8 mouse cellular contexts compared by ENCODE assay signal in the genomic region with DNA sequence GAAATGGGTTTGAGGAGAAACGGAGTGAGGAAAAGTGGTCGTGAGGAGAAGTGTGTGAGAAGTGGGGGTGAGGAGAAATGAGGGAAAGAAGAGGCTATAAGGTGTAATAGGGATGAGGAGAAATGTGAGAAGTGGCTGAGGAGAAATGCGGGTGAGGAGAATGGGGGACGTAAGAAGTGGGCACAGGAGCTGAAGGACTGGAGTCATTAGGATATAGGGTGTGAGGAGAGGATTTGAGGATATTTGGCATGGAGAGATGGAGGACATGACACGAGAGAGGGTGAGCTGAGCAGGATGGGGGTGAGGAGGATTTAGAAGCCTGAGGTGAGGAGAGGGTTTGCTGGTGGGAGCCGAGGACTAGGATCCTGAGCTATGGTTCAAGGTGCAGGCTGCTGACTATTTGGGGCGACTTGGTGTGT. TPM values are rescaled to one million over a fixed set of nuclear protein-coding genes. Genes with fewer than 3 reads are reported as not detected.
DNase-seq lines count a peak whose midpoint lies in the region; ATAC-seq and TF ChIP-seq lines count a peak whose summit lies in the region.

No protein-coding gene starts in this region.

- 30% methylated on average over 7 of the region's 7 CpGs for WGBS in heart, adult 2 months
- 16% methylated on average over 7 of the region's 7 CpGs for WGBS in heart, postnatal 0 days
- 36% methylated on average over 7 of the region's 7 CpGs for WGBS in liver, postnatal 0 days (ENCODE audit: insufficient replicate concordance)

- intact Hi-C loops in heart, adult 2 months (cut with DNase I) = loop anchor here (5.0 kb wide), 2 partner anchors 58 to 208 kb away; a partner anchor contains a TSS

- ATAC-seq in heart, postnatal 0 days (ENCODE audit: insufficient read depth, low read depth) = no peak
- no peak for ATAC-seq in liver, postnatal 0 days

- peak overlapping the region; percentile 48 for H3K4me3 ChIP-seq in heart, adult 2 months
- peak overlapping the region; percentile 56 for H3K4me3 ChIP-seq in ES-Bruce4 (ENCODE audit: low read depth, low read length)
- H3K4me3 ChIP-seq in heart, postnatal 0 days (ENCODE audit: low read depth, low read length) = peak overlapping the region; percentile 78
- peak overlapping the region; percentile 37 for H3K4me3 ChIP-seq in liver, postnatal 0 days (ENCODE audit: low read depth, low read length)

- H3K27ac ChIP-seq in heart, adult 2 months = peak overlapping the region; percentile 75
- no peak overlapping the region for H3K27ac ChIP-seq in ES-Bruce4 (ENCODE audit: insufficient read depth, low read length)
- H3K27ac ChIP-seq in heart, postnatal 0 days (ENCODE audit: low read depth) = peak overlapping the region; percentile 78
- H3K27ac ChIP-seq in liver, postnatal 0 days (ENCODE audit: low read depth) = no peak overlapping the region

- peaks cover 4% of the 10 kb centered on the region for H3K4me1 ChIP-seq in heart, adult 2 months (ENCODE audit: control insufficient read depth, insufficient read depth, low read length)
- H3K4me1 ChIP-seq in ES-Bruce4 (ENCODE audit: control insufficient read depth, insufficient read depth, low read length) = no peaks in the 10 kb centered on the region
- H3K4me1 ChIP-seq in heart, postnatal 0 days (ENCODE audit: control insufficient read depth, insufficient read depth) = peaks cover 32% of the 10 kb centered on the region
- H3K4me1 ChIP-seq in liver, postnatal 0 days (ENCODE audit: insufficient read depth) = peaks cover 5% of the 10 kb centered on the region; the same call in 1 of the 2 replicates

- H3K27me3 ChIP-seq in heart, adult 2 months (ENCODE audit: control insufficient read depth, insufficient read depth, low read length) = no peaks in the 10 kb centered on the region
- H3K27me3 ChIP-seq in ES-Bruce4 (ENCODE audit: control insufficient read depth, insufficient read depth, low read length, poor library complexity, severe bottlenecking) = no peaks in the 10 kb centered on the region; the same call in none of the 2 replicates
- H3K27me3 ChIP-seq in heart, postnatal 0 days (ENCODE audit: control insufficient read depth, insufficient read depth, low read length) = no peaks in the 10 kb centered on the region
- peaks cover 10% of the 10 kb centered on the region for H3K27me3 ChIP-seq in liver, postnatal 0 days (ENCODE audit: insufficient read depth, low read length)

- peaks cover 3% of the 10 kb centered on the region; the same call in 1 of the 2 replicates for H3K36me3 ChIP-seq in heart, adult 2 months (ENCODE audit: control insufficient read depth, insufficient read depth, low read length)
- no peaks in the 10 kb centered on the region for H3K36me3 ChIP-seq in ES-Bruce4 (ENCODE audit: control insufficient read depth, insufficient read depth, low read length, poor library complexity, severe bottlenecking)
- no peaks in the 10 kb centered on the region for H3K36me3 ChIP-seq in heart, postnatal 0 days (replicated peaks; ENCODE audit: control insufficient read depth, insufficient read depth, low read length)
- no peaks in the 10 kb centered on the region for H3K36me3 ChIP-seq in liver, postnatal 0 days (replicated peaks; ENCODE audit: insufficient read depth, low read length)

- peaks cover 3% of the 10 kb centered on the region; the same call in 1 of the 2 replicates for H3K9me3 ChIP-seq in ES-Bruce4 (replicated peaks; ENCODE audit: control insufficient read depth, insufficient read depth, low read length, poor library complexity, severe bottlenecking)
- H3K9me3 ChIP-seq in heart, postnatal 0 days (replicated peaks; ENCODE audit: control insufficient read depth, low read length) = no peaks in the 10 kb centered on the region
- no peaks in the 10 kb centered on the region for H3K9me3 ChIP-seq in liver, postnatal 0 days (ENCODE audit: low read length)

- no peak for DNase-seq in heart, adult 2 months
- no peak for DNase-seq in heart, adult 11 months
- DNase-seq in heart, postnatal 0 days (ENCODE audit: low spot score) = no peak
- DNase-seq in liver, postnatal 0 days = no peak
- no peak for DNase-seq in right cerebral cortex, postnatal 14 days
- no peak for DNase-seq in cerebellum, adult 11 months
- DNase-seq in layer of hippocampus, adult 18-20 months (ENCODE audit: low spot score in 2 of 2) = no peak

- H3K79me2 ChIP-seq in heart, adult 2 months (replicated peaks; ENCODE audit: control insufficient read depth, insufficient read depth, low read length) = no peaks in the 10 kb centered on the region

- TF ChIP-seq POLR2A in heart, adult 2 months (IDR thresholded peaks at IDR 0.05; ENCODE audit: insufficient read depth, low read depth, low read length) = no peak
- no peak for TF ChIP-seq POLR2A in ES-Bruce4 (IDR thresholded peaks at IDR 0.05; ENCODE audit: insufficient read depth, low read length)

- no peak for TF ChIP-seq CTCF in heart, adult 2 months (IDR thresholded peaks at IDR 0.05)
- TF ChIP-seq CTCF in ES-Bruce4 (IDR thresholded peaks at IDR 0.05; ENCODE audit: low read depth, low read length) = no peak
- no peak for TF ChIP-seq CTCF in heart, postnatal 0 days (IDR thresholded peaks at IDR 0.05; ENCODE audit: low read depth)
- TF ChIP-seq CTCF in liver, postnatal 0 days (IDR thresholded peaks at IDR 0.05; ENCODE audit: low read depth) = no peak

- no peak for TF ChIP-seq EP300 in heart, adult 2 months (IDR thresholded peaks at IDR 0.05; ENCODE audit: insufficient read depth, low read depth, low read length)
- TF ChIP-seq EP300 in ES-Bruce4 (IDR thresholded peaks at IDR 0.05; ENCODE audit: insufficient read depth, low read depth, low read length) = no peak
- no peak for TF ChIP-seq EP300 in heart, postnatal 0 days (IDR thresholded peaks at IDR 0.05; ENCODE audit: low read depth)
- no peak for TF ChIP-seq EP300 in liver, postnatal 0 days (IDR thresholded peaks at IDR 0.05; ENCODE audit: low read depth)

- peak overlapping the region; percentile 86 for H3K4me2 ChIP-seq in heart, postnatal 0 days (ENCODE audit: low read depth, low read length)
- peak overlapping the region; percentile 70 for H3K4me2 ChIP-seq in liver, postnatal 0 days (ENCODE audit: low read depth, low read length)

- peak overlapping the region; percentile 74 for H3K9ac ChIP-seq in heart, adult 2 months (ENCODE audit: low read depth, low read length)
- 0 out of 2 replicates have a peak overlapping the region, but pooled peaks have one; percentile 18 for H3K9ac ChIP-seq in ES-Bruce4 (ENCODE audit: low read depth, poor library complexity, severe bottlenecking)
- H3K9ac ChIP-seq in heart, postnatal 0 days (replicated peaks; ENCODE audit: low read depth, low read length) = peak overlapping the region; percentile 64
- H3K9ac ChIP-seq in liver, postnatal 0 days (replicated peaks) = no peak overlapping the region

RNA-seq across cellular contexts. Expression of a gene that starts 0.5 kb away (rescaled TPM):
- total RNA-seq in heart, adult 2 months (2021) = 100 to 1,000 TPM; 177 to 189 TPM
- 52.7 and 117 TPM in 2 replicates for polyA plus RNA-seq in heart, adult 2 months (2012; rRNA removed)
- 3.0 and 6.5 TPM in 2 replicates for polyA plus RNA-seq in ES-Bruce4 (2011; ENCODE audit: insufficient read depth, insufficient read length, low read depth, missing spikeins)
- total RNA-seq in heart, postnatal 0 days (2014; rRNA removed; ENCODE audit: low replicate concordance) = 153 and 221 TPM in 2 replicates
- 609 and 675 TPM in 2 replicates for polyA plus RNA-seq in heart, postnatal 0 days (2015; fragmentation: Nextera tagmentation; extraction: Ambion mirVana)
- polyA plus RNA-seq in liver, postnatal 0 days (2015; fragmentation: Nextera tagmentation; extraction: Ambion mirVana) = 1.2 and 4.0 TPM in 2 replicates
- total RNA-seq in layer of hippocampus, adult 18-20 months (2021) = 1 to 10 TPM in 1 of 2 experiments, under 1 TPM in 1; 0.61 to 2.0 TPM

RNA-seq across cellular contexts. Expression of a gene that starts 0.6 kb away (rescaled TPM):
- not detected for total RNA-seq in heart, adult 2 months (2021)
- polyA plus RNA-seq in heart, adult 2 months (2012; rRNA removed) = not detected in 2 replicates
- not detected in 2 replicates for polyA plus RNA-seq in ES-Bruce4 (2011; ENCODE audit: insufficient read depth, insufficient read length, low read depth, missing spikeins)
- total RNA-seq in heart, postnatal 0 days (2014; rRNA removed; ENCODE audit: low replicate concordance) = not detected in 2 replicates
- polyA plus RNA-seq in heart, postnatal 0 days (2015; fragmentation: Nextera tagmentation; extraction: Ambion mirVana) = not detected in 2 replicates
- not detected in 2 replicates for polyA plus RNA-seq in liver, postnatal 0 days (2015; fragmentation: Nextera tagmentation; extraction: Ambion mirVana)
- total RNA-seq in layer of hippocampus, adult 18-20 months (2021) = not detected

RNA-seq across cellular contexts. Expression of a gene that starts 55.5 kb away (rescaled TPM):
- total RNA-seq in heart, adult 2 months (2021) = 100 to 1,000 TPM; 203 to 226 TPM
- polyA plus RNA-seq in heart, adult 2 months (2012; rRNA removed) = 70.9 and 127 TPM in 2 replicates
- 84.5 and 87.2 TPM in 2 replicates for polyA plus RNA-seq in ES-Bruce4 (2011; ENCODE audit: insufficient read depth, insufficient read length, low read depth, missing spikeins)
- total RNA-seq in heart, postnatal 0 days (2014; rRNA removed; ENCODE audit: low replicate concordance) = 118 and 147 TPM in 2 replicates
- polyA plus RNA-seq in heart, postnatal 0 days (2015; fragmentation: Nextera tagmentation; extraction: Ambion mirVana) = 120 and 134 TPM in 2 replicates
- polyA plus RNA-seq in liver, postnatal 0 days (2015; fragmentation: Nextera tagmentation; extraction: Ambion mirVana) = 34.3 and 37.8 TPM in 2 replicates
- total RNA-seq in layer of hippocampus, adult 18-20 months (2021) = 10 to 100 TPM; 52.1 to 57.7 TPM

Comparison
In these comparisons a context has a peak if more than half of its experiments do, and no peak if none do; other contexts are left out.
1. H3K27ac ChIP-seq: peak in heart, adult 2 months (single experiment) and heart, postnatal 0 days (single experiment); none in ES-Bruce4 (single experiment) and liver, postnatal 0 days (single experiment).
2. Peak in every context shown above with its lines, with median percentiles within 50 percentile points of each other: H3K4me3 ChIP-seq.